Mouse (Mus musculus): Measurements from ENCODE around the gene Slc31a1.

DNA sequence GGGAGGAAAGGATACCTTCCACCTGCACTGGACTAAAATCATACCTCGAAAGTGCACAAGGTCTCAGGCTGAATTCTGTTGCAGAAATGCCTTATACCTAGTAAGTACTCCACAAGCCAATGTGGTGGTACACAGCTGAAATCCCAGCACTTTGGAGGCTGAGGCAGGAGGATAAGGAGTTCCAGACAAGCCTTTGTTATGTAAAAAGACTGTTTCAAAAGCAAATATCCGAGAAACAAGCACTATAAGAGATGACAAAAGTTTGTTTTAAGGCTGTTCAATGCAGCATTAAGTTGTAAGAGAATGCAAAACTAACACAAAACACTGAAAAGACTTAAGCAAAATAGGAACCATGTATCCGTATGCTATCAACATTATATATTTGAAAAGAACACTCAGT, 46.0 kb upstream of the Slc31a1 start:
- no peak for TF ChIP-seq TAL1 (IDR thresholded peaks at IDR 0.05; ENCODE audit: low read length)
- no peak for TF ChIP-seq GATA1 (IDR thresholded peaks at IDR 0.05; ENCODE audit: low read length)

All from erythroblast, embryonic 14.5 days (primary cell).